Mouse (Mus musculus) lung, postnatal 36 days (tissue): ENCODE measurements around the gene Olfr1364.

Source experiments
- DNase-seq: peaks from one replicate; pipeline ENCODE4 v3.0.0; 2022; ENCODE audit warnings: mixed read lengths

The Olfr1364 gene

DNA sequence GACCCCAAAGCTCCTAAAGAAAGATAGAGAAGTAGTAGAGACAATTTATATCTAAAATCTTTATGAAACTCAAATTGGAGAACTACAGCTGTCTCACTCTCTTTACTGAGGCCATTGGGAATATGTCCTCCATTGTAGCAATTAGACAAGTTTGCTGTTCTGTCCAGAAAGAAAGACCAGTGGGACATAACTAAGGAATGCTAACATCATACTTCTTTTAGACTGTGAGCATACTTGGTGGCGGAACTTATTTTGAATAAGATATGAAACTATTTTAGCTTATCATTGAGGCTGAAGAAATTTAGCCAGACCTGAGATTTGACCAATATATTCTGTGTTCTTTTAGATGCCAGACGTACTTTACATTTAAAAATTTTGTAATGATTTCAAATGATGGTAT is at the start of gene Olfr1364:
TSS of gene Olfr1364 (minus strand) at position 101 of the 400 bp plus-strand sequence.
- DNase-seq, result no peak

- DNase-seq, result no peak
These were observed 32.4 kb upstream of the Olfr1364 start, which contains the start of gene Olfr1362 for GRCm38 (mm10) chr13:21613922-21614321. Gene Olfr1362, minus strand, starts transcription at chr13:21614022.

- DNase-seq, result no peak
These were observed 10.1 kb upstream of the Olfr1364 start for GRCm38 (mm10) chr13:21591618-21592017.

DNA sequence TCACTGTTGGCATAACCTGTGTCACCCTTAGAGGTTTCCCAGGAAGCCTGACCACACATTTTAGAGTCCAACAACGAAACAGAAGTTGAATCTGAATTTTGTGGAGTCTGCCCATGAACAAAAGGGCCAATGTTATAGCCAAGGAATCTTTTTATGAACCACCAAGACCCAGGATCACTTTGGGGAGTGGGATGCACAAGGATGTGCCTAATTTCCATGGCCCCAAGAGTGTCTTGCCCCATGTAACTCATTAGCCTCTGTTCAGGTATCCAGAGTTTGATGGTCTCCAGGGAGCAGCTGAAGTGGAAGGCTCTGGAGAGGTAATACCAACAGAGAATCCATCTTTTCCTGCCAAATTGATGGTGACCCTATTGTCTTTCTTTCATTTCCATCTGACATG is 21.8 kb downstream of the Olfr1364 start, which contains the start of gene Olfr1535:
TSS of gene Olfr1535 (minus strand) at position 101 of the 400 bp plus-strand sequence.
- no peak for DNase-seq

DNA sequence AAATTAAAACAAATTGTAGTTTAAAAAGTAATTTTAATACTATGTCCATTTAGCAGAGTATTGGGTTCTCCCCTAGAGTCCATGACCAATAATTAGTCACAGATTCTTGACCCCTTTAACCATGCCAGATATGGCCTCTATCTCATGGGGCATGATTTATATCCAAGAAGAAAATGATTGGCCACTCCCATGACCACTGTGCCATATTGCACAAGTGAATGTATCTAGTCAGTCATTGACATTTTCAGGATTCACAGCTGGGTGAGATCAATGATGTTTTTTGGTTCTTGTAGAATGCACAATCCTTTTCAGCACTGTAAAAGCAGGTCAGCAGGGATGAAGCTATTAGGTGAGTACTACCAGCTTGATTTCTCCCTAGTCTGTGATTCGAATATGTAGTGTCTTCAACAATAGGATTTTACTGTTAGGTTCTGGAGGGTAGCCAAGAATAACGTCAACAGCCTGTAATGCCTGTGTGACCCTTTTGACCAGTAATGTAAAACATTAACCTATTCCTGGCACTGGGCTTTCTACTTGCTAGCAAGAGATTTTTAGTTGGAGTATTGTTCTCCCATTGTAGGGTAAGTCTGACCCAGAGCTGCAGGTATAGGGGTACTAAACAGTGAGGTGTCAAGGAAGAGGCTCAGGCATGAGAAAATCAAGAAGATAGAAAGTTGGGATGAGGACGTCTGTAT is 31.0 kb downstream of the Olfr1364 start:
- no peak for DNase-seq

DNA sequence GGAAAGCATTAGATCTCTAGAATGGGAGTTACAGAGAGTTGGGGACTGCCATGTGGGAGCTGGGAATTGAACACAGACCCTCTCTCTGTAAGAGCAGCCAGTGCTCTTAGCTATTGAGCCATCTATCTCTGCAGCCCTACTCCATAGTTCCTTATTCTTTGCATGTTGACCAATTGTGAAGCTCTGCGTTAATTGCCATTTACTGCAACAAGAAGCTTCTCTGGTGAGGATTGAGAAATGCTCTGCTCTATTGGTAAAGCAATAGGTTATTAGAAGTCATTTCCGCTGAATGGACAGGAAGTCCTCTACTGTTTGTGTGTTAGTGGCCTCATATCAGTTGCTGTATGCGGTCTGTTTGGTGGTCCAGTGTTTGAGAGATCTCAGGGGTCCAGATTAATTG is 32.1 kb downstream of the Olfr1364 start:
- DNase-seq, result peak; percentile 0

- DNase-seq, result no peak
These were observed 38.9 kb downstream of the Olfr1364 start, which contains the start of gene Olfr1366 for GRCm38 (mm10) chr13:21542708-21543107. Gene Olfr1366, minus strand, starts transcription at chr13:21542808.

DNA sequence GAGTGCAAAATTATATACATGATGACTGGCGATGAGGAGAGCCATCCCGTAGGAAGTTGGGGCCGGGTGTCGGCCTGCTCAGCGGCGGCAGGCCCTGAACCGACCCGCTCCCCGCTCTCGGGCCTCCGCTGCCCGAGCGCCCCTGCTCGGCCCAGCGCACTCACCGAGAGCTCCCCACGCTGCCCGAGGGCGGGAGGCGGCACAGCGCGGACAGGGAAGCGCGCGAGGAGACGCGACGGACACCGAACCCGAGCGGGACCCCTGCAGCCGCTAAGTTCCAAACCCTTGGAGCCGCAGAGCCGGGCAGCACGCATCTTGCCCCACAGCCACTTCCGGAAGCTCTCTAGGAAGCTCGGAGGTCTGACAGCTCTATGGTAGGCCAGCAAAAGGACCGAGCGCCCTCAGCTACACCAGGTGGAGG is 50.8 kb downstream of the Olfr1364 start, which contains the start of gene Zkscan8:
TSS of gene Zkscan8 (minus strand) at position 340 of the 421 bp plus-strand sequence.
- DNase-seq, result peak; percentile 92

DNA sequence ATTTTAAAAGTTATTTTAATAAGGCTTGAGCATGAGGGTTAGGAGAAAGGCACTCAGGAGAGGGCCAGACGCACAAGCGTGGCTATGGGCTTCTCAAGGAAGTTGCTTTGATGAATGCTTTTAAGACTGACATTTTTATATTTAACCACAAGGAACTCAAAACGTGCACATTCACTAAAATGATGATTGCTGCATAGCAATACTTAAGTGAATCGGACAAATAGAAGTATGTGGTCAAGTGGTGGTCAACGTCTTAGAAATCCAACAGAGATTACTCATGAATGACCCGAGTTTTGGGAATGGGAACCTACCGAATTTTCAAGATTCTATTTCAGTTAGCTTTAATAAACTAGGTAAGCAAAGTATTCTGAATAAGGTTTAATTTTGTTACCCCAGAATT is 51.4 kb downstream of the Olfr1364 start:
- DNase-seq, result no peak
